Comparison of ENCODE assay signal across 8 mouse cellular contexts in the genomic region with DNA sequence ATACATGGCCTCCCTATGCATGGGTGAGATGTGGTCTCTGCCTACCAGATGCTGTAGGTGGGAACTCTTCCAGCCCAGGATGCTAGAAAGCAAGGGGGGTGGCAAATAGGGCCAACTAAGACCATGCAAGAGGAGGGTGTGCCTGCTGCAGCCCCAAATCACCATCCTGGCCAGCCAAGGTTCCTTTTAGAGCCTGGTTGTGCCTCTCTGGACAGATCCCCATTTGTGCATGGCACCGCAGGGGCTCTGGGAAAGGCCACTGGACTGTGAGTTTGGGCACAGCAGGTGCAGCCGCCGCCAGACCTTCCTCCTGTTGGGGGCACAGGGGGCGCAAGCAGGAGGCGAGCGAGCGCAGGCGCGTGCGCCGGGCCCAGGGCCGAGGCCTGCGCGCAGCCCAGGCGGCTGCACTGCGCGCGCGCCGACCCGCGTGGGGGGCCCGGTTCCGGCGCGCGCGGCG. TPM values are rescaled to one million over a fixed set of nuclear protein-coding genes. Genes with fewer than 3 reads are reported as not detected.
DNase-seq lines count a peak whose midpoint lies in the region; ATAC-seq and TF ChIP-seq lines count a peak whose summit lies in the region.

No protein-coding gene starts in this region.

- H3K9ac ChIP-seq in heart, embryonic 13.5 days, result peak overlapping the region; percentile 96
- H3K9ac ChIP-seq in neural tube, embryonic 14.5 days (replicated peaks; ENCODE audit: low read depth, low read length), result peak overlapping the region; percentile 90

- peaks cover 3% of the 10 kb centered on the region for H3K27me3 ChIP-seq in heart, embryonic 13.5 days (replicated peaks)
- H3K27me3 ChIP-seq in neural tube, embryonic 14.5 days (ENCODE audit: control insufficient read depth, insufficient read depth, low read length), result no peaks in the 10 kb centered on the region

- peaks cover 17% of the 10 kb centered on the region for H3K4me1 ChIP-seq in heart, embryonic 13.5 days
- peaks cover 5% of the 10 kb centered on the region for H3K4me1 ChIP-seq in neural tube, embryonic 14.5 days (ENCODE audit: control insufficient read depth, insufficient read depth, low read length)

- peak overlapping the region; percentile 70 for H3K4me3 ChIP-seq in left cerebral cortex, adult 2 months
- H3K4me3 ChIP-seq in heart, embryonic 13.5 days, result peak overlapping the region; percentile 82
- H3K4me3 ChIP-seq in neural tube, embryonic 14.5 days (ENCODE audit: low read depth, low read length), result peak overlapping the region; percentile 81

- peak overlapping the region; percentile 79 for H3K4me2 ChIP-seq in heart, embryonic 13.5 days
- peak overlapping the region; percentile 73 for H3K4me2 ChIP-seq in neural tube, embryonic 14.5 days (ENCODE audit: low read depth, low read length)

- H3K27ac ChIP-seq in left cerebral cortex, adult 2 months, result peak overlapping the region; percentile 81
- peak overlapping the region; percentile 86 for H3K27ac ChIP-seq in heart, embryonic 13.5 days (replicated peaks)
- H3K27ac ChIP-seq in neural tube, embryonic 14.5 days (ENCODE audit: low read depth, low read length), result peak overlapping the region; percentile 71

- ATAC-seq in heart, embryonic 13.5 days (ENCODE audit: extremely low read depth, insufficient number of reproducible peaks, low FRiP score, low TSS enrichment), result 0 out of 2 replicates have a peak, but pooled peaks have one; percentile 31
- peak; percentile 93 for ATAC-seq in neural tube, embryonic 14.5 days (ENCODE audit: low read depth)

- 0 out of 2 replicates have a peak, but pooled peaks cover 4% of the 10 kb centered on the region for H3K9me3 ChIP-seq in heart, embryonic 13.5 days
- no peaks in the 10 kb centered on the region for H3K9me3 ChIP-seq in neural tube, embryonic 14.5 days (ENCODE audit: control insufficient read depth, low read length)

- TF ChIP-seq CTCF in left cerebral cortex, adult 2 months (IDR thresholded peaks at IDR 0.05), result no peak

- under 1% methylated on average over 29 of the region's 29 CpGs for WGBS in heart, embryonic 13.5 days
- 0% methylated on average over 20 of the region's 29 CpGs for WGBS in neural tube, embryonic 14.5 days

- intact Hi-C loops in left cerebral cortex, adult 2 months (cut with DNase I), result loop anchor here (2.0 to 5.0 kb wide), 3 partner anchors 89 to 110 kb away; partner anchors contain the start of gene Togaram2
- intact Hi-C loops in left cerebral cortex, postnatal 4 days (cut with DNase I), result loop anchor here (5.0 kb wide), 1 partner anchor 115 kb away; no protein-coding TSS in a partner anchor

- DNase-seq in left cerebral cortex, adult 2 months (ENCODE audit: extremely low spot score in 1 of 2, low spot score in 2 of 2), result peak; percentile 55 to 63
- DNase-seq in left cerebral cortex, adult 9 months (ENCODE audit: low spot score in 2 of 2), result no peak
- peak; percentile 77 for DNase-seq in embryo, embryonic 11 days
- DNase-seq in left cerebral cortex, postnatal 4 days, result peak; percentile 64
- DNase-seq in spleen, postnatal 36 days (ENCODE audit: low spot score in 2 of 2), result no peak
- DNase-seq in gastrocnemius, adult 18-20 months (ENCODE audit: low spot score), result no peak

- H3K36me3 ChIP-seq in heart, embryonic 13.5 days, result no peaks in the 10 kb centered on the region
- no peaks in the 10 kb centered on the region for H3K36me3 ChIP-seq in neural tube, embryonic 14.5 days (ENCODE audit: control insufficient read depth, insufficient read depth, low read length)

RNA-seq across cellular contexts. Expression of gene Clip4, which starts 14.0 kb away (rescaled TPM):
- 10 to 100 TPM; 71.9 to 74.0 TPM for total RNA-seq in left cerebral cortex, adult 2 months (2021)
- 25.4 and 29.2 TPM in 2 replicates for polyA plus RNA-seq in heart, embryonic 13.5 days (2015; fragmentation: Nextera tagmentation; extraction: Ambion mirVana)
- total RNA-seq in left cerebral cortex, postnatal 4 days (2021), result 10 to 100 TPM; 33.2 to 36.7 TPM
- polyA plus RNA-seq in neural tube, embryonic 14.5 days (2014; fragmentation: Nextera tagmentation; extraction: Ambion mirVana), result 20.9 and 22.5 TPM in 2 replicates
- 100 to 1,000 TPM; 138 to 152 TPM for total RNA-seq in gastrocnemius, adult 18-20 months (2021)

RNA-seq across cellular contexts. Expression of gene Pcare, which starts 29.6 kb away (rescaled TPM):
- under 1 TPM; 0.32 to 0.33 TPM for total RNA-seq in left cerebral cortex, adult 2 months (2021)
- polyA plus RNA-seq in heart, embryonic 13.5 days (2015; fragmentation: Nextera tagmentation; extraction: Ambion mirVana), result not detected in 2 replicates
- under 1 TPM; 0.08 to 0.12 TPM for total RNA-seq in left cerebral cortex, postnatal 4 days (2021)
- polyA plus RNA-seq in neural tube, embryonic 14.5 days (2014; fragmentation: Nextera tagmentation; extraction: Ambion mirVana), result not detected in 2 replicates
- under 1 TPM in 1 of 2 experiments, not detected in 1; 0.05 TPM for total RNA-seq in gastrocnemius, adult 18-20 months (2021)

Comparison
In these comparisons a context has a peak if more than half of its experiments do, and no peak if none do; other contexts are left out.
1. DNase-seq: peak in left cerebral cortex, adult 2 months (2 of 2), embryo, embryonic 11 days (single experiment) and left cerebral cortex, postnatal 4 days (single experiment); none in left cerebral cortex, adult 9 months (0 of 2), spleen, postnatal 36 days (0 of 2) and gastrocnemius, adult 18-20 months (single experiment).
2. Peak in every context shown above with its lines, with median percentiles within 50 percentile points of each other: H3K27ac ChIP-seq and H3K4me3 ChIP-seq.